Mouse (Mus musculus): ENCODE data around the gene Marcksl1. TPM values are rescaled to one million over a fixed set of nuclear protein-coding genes. Genes with fewer than 3 reads are reported as not detected.
A peak's percentile ranks its signal among the peaks of the same experiment; 100 is the strongest.

The Marcksl1 gene
- polyA plus RNA-seq, 1 experiment = 1.4 TPM

DNA sequence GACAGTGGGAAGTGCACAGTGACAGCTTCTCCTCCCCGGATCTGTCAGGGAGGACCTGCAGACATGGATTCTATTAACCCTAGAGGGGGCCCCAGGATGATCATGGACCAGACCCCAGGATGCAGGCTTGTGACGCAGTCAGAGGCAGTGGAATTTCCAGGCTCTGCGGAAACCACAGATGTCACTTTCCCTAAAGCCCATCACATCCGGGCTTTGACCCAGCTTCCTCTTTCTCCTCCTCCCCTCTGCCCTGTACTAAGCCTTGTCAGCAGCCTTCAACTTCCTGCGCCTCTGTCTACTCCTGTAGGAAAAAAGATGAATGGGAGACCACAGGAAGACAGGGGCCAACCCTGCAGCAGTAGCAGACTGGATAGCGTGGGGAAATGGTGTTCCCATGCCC, 16.8 kb upstream of the Marcksl1 start:
- no peak for TF ChIP-seq GATA1 (IDR thresholded peaks at IDR 0.05; ENCODE audit: low read length)
- no peak for TF ChIP-seq TAL1 (IDR thresholded peaks at IDR 0.05; ENCODE audit: low read length)
- H3K4me1 ChIP-seq (ENCODE audit: control insufficient read depth) = peaks cover 14% of the 10 kb centered on the region
- peaks cover 85% of the 10 kb centered on the region for H3K27me3 ChIP-seq (ENCODE audit: control insufficient read depth)
- no peaks in the 10 kb centered on the region; the same call in 1 of the 2 replicates for H3K36me3 ChIP-seq (ENCODE audit: control insufficient read depth)
- no peaks in the 10 kb centered on the region for H3K9me3 ChIP-seq (ENCODE audit: control insufficient read depth, low read length)
- no peak overlapping the region for H3K4me3 ChIP-seq (replicated peaks)

DNA sequence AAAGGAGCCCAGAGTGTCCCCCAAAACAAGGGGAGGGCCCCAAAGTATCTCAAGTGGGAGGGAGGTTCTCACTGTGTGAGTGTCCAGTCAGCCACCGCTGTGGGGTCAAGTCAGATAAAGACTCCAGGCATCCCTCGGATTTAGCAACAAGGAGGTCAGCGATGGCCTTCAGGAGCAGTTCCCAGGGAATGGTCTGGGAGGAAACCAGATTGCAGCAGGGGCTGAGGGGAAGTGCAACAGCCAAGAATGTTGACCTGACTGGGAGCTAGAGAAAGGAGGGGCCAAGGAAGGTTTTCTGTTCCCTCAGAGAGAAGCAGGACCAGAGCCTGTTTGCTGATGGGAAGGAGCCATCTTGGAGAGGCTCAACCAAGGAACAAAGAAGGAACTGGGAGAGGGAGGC, 14.4 kb upstream of the Marcksl1 start:
- H3K9me3 ChIP-seq (ENCODE audit: control insufficient read depth, low read length) = no peaks in the 10 kb centered on the region

DNA sequence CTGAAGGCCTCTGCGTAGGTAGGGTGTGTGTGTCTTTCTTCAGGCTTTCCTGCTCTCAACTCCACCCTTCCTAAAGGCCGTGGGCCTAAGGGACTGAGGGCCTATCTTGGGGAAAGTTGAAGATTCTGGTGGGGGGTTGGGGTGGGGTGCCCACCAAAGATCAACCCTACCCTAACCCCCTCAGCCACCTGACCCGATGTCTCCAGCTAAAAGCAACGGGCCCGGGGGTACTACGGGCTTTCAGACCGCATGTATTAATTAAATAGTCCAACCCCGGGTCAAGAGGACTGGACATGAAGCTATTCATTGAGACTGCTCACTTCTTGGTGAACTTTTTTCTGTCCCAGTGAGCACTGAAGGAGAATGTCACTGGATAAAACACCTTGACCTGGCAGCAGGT, 13.4 kb upstream of the Marcksl1 start:
- H3K4me3 ChIP-seq (replicated peaks) = peak overlapping the region; percentile 65
- H3K4me1 ChIP-seq (ENCODE audit: control insufficient read depth) = peaks cover 10% of the 10 kb centered on the region
- H3K9me3 ChIP-seq (ENCODE audit: control insufficient read depth, low read length) = no peaks in the 10 kb centered on the region
- peaks cover 82% of the 10 kb centered on the region for H3K27me3 ChIP-seq (ENCODE audit: control insufficient read depth)
- H3K36me3 ChIP-seq (ENCODE audit: control insufficient read depth) = no peaks in the 10 kb centered on the region
- no peak for TF ChIP-seq GATA1 (IDR thresholded peaks at IDR 0.05; ENCODE audit: low read length)
- TF ChIP-seq TAL1 (IDR thresholded peaks at IDR 0.05; ENCODE audit: low read length) = no peak

More for the DNA sequence above, 14.4 kb upstream of the Marcksl1 start:
- H3K4me1 ChIP-seq (ENCODE audit: control insufficient read depth) = peaks cover 14% of the 10 kb centered on the region
- H3K4me3 ChIP-seq (replicated peaks) = no peak overlapping the region
- H3K36me3 ChIP-seq (ENCODE audit: control insufficient read depth) = no peaks in the 10 kb centered on the region
- TF ChIP-seq TAL1 (IDR thresholded peaks at IDR 0.05; ENCODE audit: low read length) = no peak
- TF ChIP-seq GATA1 (IDR thresholded peaks at IDR 0.05; ENCODE audit: low read length) = no peak
- peaks cover 87% of the 10 kb centered on the region for H3K27me3 ChIP-seq (ENCODE audit: control insufficient read depth)

DNA sequence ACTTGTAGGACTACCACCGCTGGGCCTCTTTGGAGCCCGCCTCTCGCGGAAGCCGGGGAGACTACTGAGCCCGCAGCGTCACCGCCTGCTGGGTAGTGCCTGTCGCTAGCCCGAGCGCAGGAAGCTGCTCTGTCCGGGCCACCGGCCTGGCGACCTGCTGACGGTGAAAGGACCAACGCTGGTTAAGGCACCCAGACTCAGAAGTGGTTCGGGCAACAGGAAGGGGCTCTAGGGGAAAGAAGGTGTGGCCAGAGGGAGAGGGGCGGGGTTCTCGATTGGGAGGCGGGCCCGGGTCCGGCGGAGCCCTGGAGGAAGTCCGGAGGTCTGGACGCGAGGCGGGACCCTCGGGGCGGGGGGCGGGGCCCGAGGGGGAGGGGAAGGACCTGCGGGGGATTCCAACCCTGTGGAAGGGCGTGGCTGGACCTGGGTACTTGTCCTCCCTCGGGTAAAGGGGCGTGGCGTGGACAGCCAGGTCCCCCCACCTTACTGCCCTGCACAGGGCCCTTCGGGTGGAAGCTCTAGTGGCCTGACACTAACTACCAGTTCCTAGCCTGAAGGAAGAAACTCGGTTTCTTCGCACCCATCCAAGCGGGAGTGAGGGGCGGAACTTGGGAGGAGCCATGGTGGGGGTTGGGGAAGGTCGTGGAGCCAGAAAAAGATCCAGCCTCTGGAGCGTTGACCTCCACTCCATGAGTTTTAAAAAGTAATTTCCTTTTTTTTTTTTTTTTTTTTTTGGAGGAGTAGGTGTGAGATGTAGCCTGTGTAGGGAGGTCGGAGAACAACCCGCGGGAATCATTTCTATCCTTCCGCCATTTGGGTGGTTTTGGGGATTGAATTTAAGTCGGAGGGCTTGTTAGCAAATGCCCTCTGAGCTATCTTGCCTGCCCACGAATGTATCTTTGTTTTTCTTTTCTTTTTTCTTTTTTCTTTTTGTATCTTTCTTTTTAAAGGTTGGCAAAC, 12.5 kb upstream of the Marcksl1 start:
- Histone ChIP-seq H3K4me1 (ENCODE audit: control insufficient read depth) (peaks cover 10% of the 10 kb centered on the region), H3K4me3 (replicated peaks) (peak overlapping the region; percentile 65), H3K9me3 (ENCODE audit: control insufficient read depth, low read length) (no peaks in the 10 kb centered on the region), H3K27me3 (ENCODE audit: control insufficient read depth) (peaks cover 77% of the 10 kb centered on the region), H3K36me3 (ENCODE audit: control insufficient read depth) (no peaks in the 10 kb centered on the region)
- TF ChIP-seq TAL1 (IDR thresholded peaks at IDR 0.05; ENCODE audit: low read length) = no peak
- no peak for TF ChIP-seq GATA1 (IDR thresholded peaks at IDR 0.05; ENCODE audit: low read length)

DNA sequence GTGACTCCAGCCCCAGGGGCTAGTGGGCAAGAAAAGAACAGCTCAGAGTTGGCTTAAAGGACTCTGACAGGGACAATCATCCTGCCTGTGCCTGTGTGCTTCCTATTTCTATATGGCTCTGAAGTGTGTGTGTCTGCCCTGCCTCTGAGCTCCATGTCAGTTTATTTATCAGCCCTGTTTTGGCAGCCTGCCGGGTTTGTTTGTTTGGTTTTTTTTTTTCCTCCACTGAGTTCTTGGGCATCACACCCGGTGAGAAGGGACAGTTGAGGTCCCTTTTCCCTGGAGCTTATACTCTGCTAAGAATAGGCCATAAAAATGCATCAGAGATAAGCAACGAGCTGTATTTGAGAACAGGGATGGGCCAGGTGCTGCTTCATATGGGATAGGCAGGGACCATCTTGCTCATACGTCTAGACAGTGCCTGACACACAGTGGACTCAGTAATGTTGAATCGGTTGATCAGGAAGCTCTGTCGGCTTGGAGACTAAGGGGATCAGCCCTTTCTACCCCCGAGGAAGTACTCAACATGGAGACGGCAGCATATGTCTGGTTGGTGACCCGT, 11.0 kb upstream of the Marcksl1 start:
- no peak overlapping the region for H3K4me3 ChIP-seq (replicated peaks)
- peaks cover 10% of the 10 kb centered on the region for H3K4me1 ChIP-seq (ENCODE audit: control insufficient read depth)
- H3K9me3 ChIP-seq (ENCODE audit: control insufficient read depth, low read length) = no peaks in the 10 kb centered on the region
- peaks cover 62% of the 10 kb centered on the region for H3K27me3 ChIP-seq (ENCODE audit: control insufficient read depth)
- H3K36me3 ChIP-seq (ENCODE audit: control insufficient read depth) = no peaks in the 10 kb centered on the region
- no peak for TF ChIP-seq GATA1 (IDR thresholded peaks at IDR 0.05; ENCODE audit: low read length)
- TF ChIP-seq TAL1 (IDR thresholded peaks at IDR 0.05; ENCODE audit: low read length) = no peak

DNA sequence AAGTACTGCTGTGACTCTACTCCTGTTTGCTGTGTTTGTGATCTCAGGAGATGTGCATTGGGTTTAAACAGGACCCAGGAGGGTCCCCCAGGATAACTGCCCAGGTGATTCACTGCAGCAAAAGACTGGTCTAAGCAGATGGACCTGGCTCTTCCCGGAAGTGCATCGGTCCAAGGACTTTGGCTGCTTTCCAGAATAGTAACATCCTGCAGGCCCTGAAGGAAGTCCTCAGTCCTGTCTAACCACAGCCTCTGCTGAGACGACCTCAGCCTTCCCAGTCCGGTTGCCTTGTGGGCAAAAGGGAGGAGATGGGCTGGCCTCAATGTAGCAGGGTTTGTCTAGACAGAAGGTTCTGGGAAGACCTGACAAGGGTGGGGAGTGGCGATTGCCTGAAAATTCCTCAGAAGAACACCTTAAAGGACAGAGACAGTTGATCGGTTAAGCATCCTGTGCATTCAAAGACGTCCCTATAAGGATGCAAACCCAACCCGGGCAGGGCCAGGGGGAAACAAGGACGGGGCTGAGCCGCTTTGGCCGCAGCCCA, 10.4 kb upstream of the Marcksl1 start:
- peaks cover 59% of the 10 kb centered on the region for H3K27me3 ChIP-seq (ENCODE audit: control insufficient read depth)
- no peak for TF ChIP-seq TAL1 (IDR thresholded peaks at IDR 0.05; ENCODE audit: low read length)
- no peak for TF ChIP-seq GATA1 (IDR thresholded peaks at IDR 0.05; ENCODE audit: low read length)
- peaks cover 12% of the 10 kb centered on the region for H3K4me1 ChIP-seq (ENCODE audit: control insufficient read depth)
- no peak overlapping the region for H3K4me3 ChIP-seq (replicated peaks)
- H3K36me3 ChIP-seq (ENCODE audit: control insufficient read depth) = no peaks in the 10 kb centered on the region
- no peaks in the 10 kb centered on the region for H3K9me3 ChIP-seq (ENCODE audit: control insufficient read depth, low read length)

DNA sequence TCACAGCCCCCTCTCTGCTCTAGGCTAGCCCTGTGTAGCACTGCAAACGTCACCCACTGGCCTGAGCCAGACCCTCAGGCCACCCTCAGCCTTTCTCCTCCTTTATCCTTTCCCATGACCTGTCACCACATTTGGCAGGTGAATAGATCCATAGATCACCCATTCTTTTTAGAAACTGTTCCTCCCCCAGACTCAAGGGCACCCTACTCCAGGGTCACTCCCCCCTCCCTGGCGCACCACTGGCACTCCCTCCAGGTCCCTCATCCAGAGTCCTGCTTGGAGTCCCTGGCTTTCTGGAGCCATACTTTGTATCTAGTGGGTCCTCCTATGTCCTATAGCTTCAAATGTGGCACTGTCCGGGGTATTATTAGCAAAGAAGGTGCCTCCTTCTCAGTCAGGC, 7.9 kb upstream of the Marcksl1 start:
- H3K4me1 ChIP-seq (ENCODE audit: control insufficient read depth) = peaks cover 7% of the 10 kb centered on the region
- no peak for TF ChIP-seq TAL1 (IDR thresholded peaks at IDR 0.05; ENCODE audit: low read length)
- no peak for TF ChIP-seq GATA1 (IDR thresholded peaks at IDR 0.05; ENCODE audit: low read length)
- no peaks in the 10 kb centered on the region for H3K9me3 ChIP-seq (ENCODE audit: control insufficient read depth, low read length)
- H3K4me3 ChIP-seq (replicated peaks) = no peak overlapping the region
- no peaks in the 10 kb centered on the region for H3K36me3 ChIP-seq (ENCODE audit: control insufficient read depth)
- H3K27me3 ChIP-seq (ENCODE audit: control insufficient read depth) = peaks cover 55% of the 10 kb centered on the region

DNA sequence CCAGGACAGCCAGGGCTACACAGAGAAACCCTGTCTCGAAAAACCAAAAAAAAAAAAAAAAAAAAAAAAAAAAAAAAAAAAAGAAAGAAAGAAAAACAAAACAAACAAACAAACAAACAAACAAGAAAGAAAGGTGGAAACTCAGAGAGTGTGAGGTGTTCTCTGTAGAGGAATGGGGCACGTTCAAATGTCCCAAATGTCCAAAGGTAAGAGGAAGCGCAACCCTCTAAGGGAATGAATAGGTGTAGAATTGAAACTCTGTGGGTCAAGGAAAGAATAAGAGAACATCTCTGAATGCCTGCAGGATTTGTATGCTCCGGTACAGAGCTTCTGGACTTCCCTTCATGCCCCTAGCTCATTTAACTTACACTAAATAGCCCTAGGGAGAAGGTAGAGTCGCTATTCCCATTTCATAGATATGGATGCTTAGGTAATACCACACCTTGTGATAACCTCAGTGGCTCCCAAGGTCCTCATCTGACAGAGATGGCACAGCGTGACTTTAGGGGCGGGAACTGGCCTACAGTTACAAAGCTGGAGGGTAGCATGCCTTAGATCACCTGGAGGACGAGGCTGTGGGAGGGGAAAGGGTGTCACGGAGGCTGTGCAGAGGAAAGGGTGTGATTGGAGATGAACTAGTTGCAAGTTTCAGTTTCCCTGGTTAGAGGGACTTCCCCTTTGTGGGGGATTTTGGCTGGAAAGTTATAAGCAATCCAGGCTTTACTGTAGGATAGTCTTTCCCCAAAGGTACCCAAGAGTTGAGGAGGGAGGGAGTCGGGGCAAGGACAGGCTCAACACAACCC, 5.7 kb upstream of the Marcksl1 start:
- Histone ChIP-seq H3K4me3 (replicated peaks) (no peak overlapping the region), H3K4me1 (ENCODE audit: control insufficient read depth) (peaks cover 1% of the 10 kb centered on the region; the same call in 1 of the 2 replicates), H3K9me3 (ENCODE audit: control insufficient read depth, low read length) (no peaks in the 10 kb centered on the region), H3K36me3 (ENCODE audit: control insufficient read depth) (no peaks in the 10 kb centered on the region), H3K27me3 (ENCODE audit: control insufficient read depth) (peaks cover 57% of the 10 kb centered on the region)
- TF ChIP-seq GATA1 (IDR thresholded peaks at IDR 0.05; ENCODE audit: low read length) (no peak), TAL1 (IDR thresholded peaks at IDR 0.05; ENCODE audit: low read length) (no peak)

DNA sequence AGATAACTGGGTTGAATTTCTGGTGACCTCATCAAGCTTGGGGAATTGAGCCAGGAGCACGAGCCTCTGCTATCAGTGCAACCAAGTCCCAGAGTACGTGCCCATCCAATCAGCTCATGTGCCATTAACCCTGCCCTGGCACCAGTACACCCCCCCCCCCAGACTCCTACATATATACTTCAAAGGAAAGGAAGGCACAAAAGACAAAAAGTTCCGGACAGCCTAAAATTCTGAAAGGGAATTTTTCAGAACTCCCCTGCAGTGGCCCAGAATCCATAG, 5.2 kb upstream of the Marcksl1 start:
- H3K4me1 ChIP-seq (ENCODE audit: control insufficient read depth) = peaks cover 5% of the 10 kb centered on the region
- peaks cover 57% of the 10 kb centered on the region for H3K27me3 ChIP-seq (ENCODE audit: control insufficient read depth)

More for the DNA sequence above, 5.2 kb upstream of the Marcksl1 start:
- TF ChIP-seq TAL1 (IDR thresholded peaks at IDR 0.05; ENCODE audit: low read length) = no peak
- H3K36me3 ChIP-seq (ENCODE audit: control insufficient read depth) = no peaks in the 10 kb centered on the region
- no peaks in the 10 kb centered on the region for H3K9me3 ChIP-seq (ENCODE audit: control insufficient read depth, low read length)
- no peak overlapping the region for H3K4me3 ChIP-seq (replicated peaks)

Measured in erythroblast, embryonic 14.5 days (primary cell).